Mouse (Mus musculus): ENCODE data around the gene Rbm8a. TPM values are rescaled to one million over a fixed set of nuclear protein-coding genes. Genes with fewer than 3 reads are reported as not detected.
"Not testable (repeated sequence)": the region's sequence is repeated elsewhere in the genome, so short reads cannot be mapped to it uniquely, and the experiment has no call there.

The Rbm8a gene
- polyA plus RNA-seq, 1 experiment from 2014 or later: 78.8 TPM

DNA sequence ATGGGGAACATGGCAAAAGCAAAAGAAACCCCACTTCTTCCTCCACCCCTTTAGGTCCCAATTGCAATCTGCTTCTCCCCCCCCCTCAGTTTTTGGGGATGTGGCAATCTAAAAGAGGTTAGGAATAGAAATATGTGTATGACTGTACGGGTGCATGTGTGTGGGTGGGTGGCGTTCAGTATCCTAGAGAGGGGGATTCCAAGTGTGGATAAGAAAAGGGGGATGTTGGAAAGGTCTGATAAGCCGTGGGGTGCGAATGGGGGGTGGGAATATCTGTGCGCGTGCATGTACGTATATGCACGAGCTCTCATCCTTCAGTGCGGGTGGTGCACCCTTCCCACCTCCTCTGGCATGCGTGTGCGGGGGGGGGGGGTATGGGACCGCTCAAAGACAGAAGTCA, 32.9 kb upstream of the Rbm8a start:
- peak overlapping the region; percentile 53 for H3K4me3 ChIP-seq (replicated peaks)
- peak overlapping the region; percentile 68 for H3K4me2 ChIP-seq
- no peak overlapping the region for H3K27ac ChIP-seq
- no peak for DNase-seq
- H3K9me3 ChIP-seq (replicated peaks): no peaks in the 10 kb centered on the region
- H3K9ac ChIP-seq: no peak overlapping the region
- ATAC-seq (ENCODE audit: low read depth): no peak
- no peaks in the 10 kb centered on the region for H3K36me3 ChIP-seq
- WGBS (ENCODE audit: insufficient replicate concordance): 3% methylated on average over 9 of the region's 12 CpGs
- H3K4me1 ChIP-seq (replicated peaks): peaks cover 62% of the 10 kb centered on the region
- peaks cover 72% of the 10 kb centered on the region for H3K27me3 ChIP-seq

- no peaks in the 10 kb centered on the region for H3K9me3 ChIP-seq (replicated peaks)
- peak overlapping the region; percentile 56 for H3K9ac ChIP-seq
- peaks cover 56% of the 10 kb centered on the region for H3K4me1 ChIP-seq (replicated peaks)
- no peak overlapping the region for H3K27ac ChIP-seq
- WGBS (ENCODE audit: insufficient replicate concordance): under 1% methylated on average over 40 of the region's 40 CpGs
- no peak for ATAC-seq (ENCODE audit: low read depth)
- peak overlapping the region; percentile 68 for H3K4me2 ChIP-seq
- peak overlapping the region; percentile 53 for H3K4me3 ChIP-seq (replicated peaks)
- H3K27me3 ChIP-seq: peaks cover 78% of the 10 kb centered on the region
- H3K36me3 ChIP-seq: no peaks in the 10 kb centered on the region
- DNase-seq: no peak
These were observed 32.3 kb upstream of the Rbm8a start for GRCm38 (mm10) chr3:96597435-96597891.

- H3K4me1 ChIP-seq (replicated peaks): peaks cover 46% of the 10 kb centered on the region
- H3K4me2 ChIP-seq: peak overlapping the region; percentile 68
- H3K9ac ChIP-seq: peak overlapping the region; percentile 56; the same call in 1 of the 2 replicates
- H3K27me3 ChIP-seq: peaks cover 86% of the 10 kb centered on the region
- ATAC-seq (ENCODE audit: low read depth): no peak
- no peak overlapping the region for H3K27ac ChIP-seq
- no peaks in the 10 kb centered on the region for H3K36me3 ChIP-seq
- WGBS (ENCODE audit: insufficient replicate concordance): 5% methylated on average over 54 of the region's 54 CpGs
- no peak for DNase-seq
- H3K9me3 ChIP-seq (replicated peaks): no peaks in the 10 kb centered on the region
- peak overlapping the region; percentile 53 for H3K4me3 ChIP-seq (replicated peaks)
These were observed 31.3 kb upstream of the Rbm8a start for GRCm38 (mm10) chr3:96598156-96599068.

DNA sequence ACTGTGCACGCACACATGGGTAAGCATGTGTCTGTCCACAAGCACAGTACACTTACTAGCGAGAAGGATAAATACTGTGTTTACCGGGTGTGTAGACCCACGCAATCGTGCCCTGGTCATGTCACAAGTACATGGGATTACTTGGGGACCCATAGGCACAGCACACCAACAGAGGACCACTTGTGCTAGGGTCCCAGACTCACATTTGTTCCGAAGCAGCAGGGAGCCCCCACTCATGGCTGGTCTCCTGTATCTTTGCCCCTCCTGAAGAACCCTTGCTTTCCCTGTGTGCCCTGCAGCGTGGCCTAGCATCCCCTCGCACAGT, 30.7 kb upstream of the Rbm8a start:
- H3K9ac ChIP-seq: no peak overlapping the region
- ATAC-seq (ENCODE audit: low read depth) (no peak), DNase-seq (no peak)
- no peak overlapping the region for H3K4me3 ChIP-seq (replicated peaks)
- WGBS (ENCODE audit: insufficient replicate concordance): 68% methylated on average over 8 of the region's 8 CpGs
- no peaks in the 10 kb centered on the region for H3K36me3 ChIP-seq
- peaks cover 46% of the 10 kb centered on the region for H3K4me1 ChIP-seq (replicated peaks)
- no peaks in the 10 kb centered on the region for H3K9me3 ChIP-seq (replicated peaks)
- H3K27me3 ChIP-seq: peaks cover 89% of the 10 kb centered on the region
- H3K4me2 ChIP-seq: no peak overlapping the region; the same call in 1 of the 2 replicates
- no peak overlapping the region for H3K27ac ChIP-seq

GRCm38 (mm10) chr3:96599411-96599810, 30.3 kb upstream of the Rbm8a start:
- WGBS (ENCODE audit: insufficient replicate concordance): 68% methylated on average over 3 of the region's 3 CpGs
- Histone ChIP-seq H3K4me1 (replicated peaks) (peaks cover 46% of the 10 kb centered on the region), H3K9me3 (replicated peaks) (no peaks in the 10 kb centered on the region), H3K27ac (no peak overlapping the region), H3K36me3 (no peaks in the 10 kb centered on the region), H3K9ac (no peak overlapping the region), H3K4me2 (no peak overlapping the region), H3K4me3 (replicated peaks) (no peak overlapping the region), H3K27me3 (peaks cover 89% of the 10 kb centered on the region)
- DNase-seq: no peak
- ATAC-seq (ENCODE audit: low read depth): no peak

DNA sequence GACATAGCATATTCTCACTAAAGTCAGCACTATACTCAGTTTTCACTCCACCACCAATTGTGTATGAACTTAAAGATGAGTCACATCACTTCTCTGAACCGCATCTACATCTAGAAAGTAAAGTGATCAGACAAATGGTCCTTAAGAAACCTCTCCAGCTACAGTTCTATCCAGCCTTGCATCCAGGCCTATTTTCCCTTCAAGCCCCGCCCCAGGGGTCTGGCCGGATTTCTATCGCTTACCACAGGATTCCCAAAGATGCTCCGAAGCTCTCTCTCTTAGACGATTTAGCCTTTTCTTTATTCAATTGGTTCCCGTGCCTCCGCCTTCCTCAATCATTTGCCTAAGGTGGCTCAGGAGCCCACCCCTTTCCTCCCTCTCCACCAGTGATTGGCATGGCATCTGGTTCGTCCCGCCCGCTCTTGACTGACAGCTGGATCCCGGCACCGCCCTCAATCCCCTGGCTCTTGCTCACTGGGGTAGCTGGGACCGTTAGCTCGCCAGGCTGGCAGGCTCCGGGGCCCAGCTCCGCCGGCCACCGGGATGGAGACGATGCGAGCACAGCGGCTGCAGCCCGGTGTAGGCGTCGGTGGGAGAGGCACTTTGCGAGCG, 29.0 kb upstream of the Rbm8a start, which contains the start of gene Lix1l:
Lix1l (plus strand) TSS at position 511 of the 612 bp plus-strand sequence.
- Histone ChIP-seq H3K27ac (peak within 1 kb of the TSS; percentile 64), H3K9me3 (replicated peaks) (no peaks in the 10 kb centered on the region), H3K4me1 (replicated peaks) (peaks cover 45% of the 10 kb centered on the region), H3K27me3 (peaks cover 77% of the 10 kb centered on the region), H3K36me3 (no peaks in the 10 kb centered on the region), H3K4me3 (replicated peaks) (peak within 1 kb of the TSS; percentile 67), H3K9ac (peak within 1 kb of the TSS; percentile 71), H3K4me2 (peak within 1 kb of the TSS; percentile 85)
- ATAC-seq (ENCODE audit: low read depth) (peak; percentile 94), DNase-seq (peak; percentile 77)
- WGBS (ENCODE audit: insufficient replicate concordance): 2% methylated on average over 27 of the region's 27 CpGs

DNA sequence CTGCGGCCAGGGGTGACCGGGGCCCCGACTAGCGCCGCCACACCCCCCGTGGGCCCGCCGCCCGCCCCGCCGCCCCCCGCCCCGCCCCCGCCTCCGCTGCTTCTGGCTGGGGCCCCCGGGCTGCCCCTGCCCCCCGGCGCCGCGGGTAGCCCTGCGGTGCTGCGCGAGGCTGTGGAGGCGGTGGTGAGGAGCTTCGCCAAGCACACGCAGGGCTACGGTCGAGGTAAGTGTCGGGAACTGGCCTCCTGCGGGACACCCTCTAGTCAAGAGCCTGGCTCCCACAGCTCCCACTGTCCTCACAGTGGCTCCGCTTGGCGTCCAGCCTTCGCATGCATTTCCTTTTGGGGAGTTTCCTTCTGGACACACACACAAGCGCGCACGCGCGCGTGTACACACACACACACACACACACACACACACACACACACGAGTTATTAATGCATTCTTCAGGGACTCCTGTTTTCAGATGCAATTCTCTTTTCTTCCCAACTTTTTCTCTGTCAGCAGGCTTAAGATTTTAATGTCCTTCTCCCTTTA, 28.4 kb upstream of the Rbm8a start:
- H3K27me3 ChIP-seq: peaks cover 72% of the 10 kb centered on the region
- DNase-seq: no peak
- H3K4me1 ChIP-seq (replicated peaks): peaks cover 40% of the 10 kb centered on the region
- peak overlapping the region; percentile 64 for H3K27ac ChIP-seq
- H3K9ac ChIP-seq: peak overlapping the region; percentile 71
- peak overlapping the region; percentile 85 for H3K4me2 ChIP-seq
- peak overlapping the region; percentile 67 for H3K4me3 ChIP-seq (replicated peaks)
- H3K9me3 ChIP-seq (replicated peaks): no peaks in the 10 kb centered on the region
- no peak; the same call in 1 of the 2 replicates for ATAC-seq (ENCODE audit: low read depth)
- 3% methylated on average over 25 of the region's 40 CpGs for WGBS (ENCODE audit: insufficient replicate concordance)
- H3K36me3 ChIP-seq: no peaks in the 10 kb centered on the region

DNA sequence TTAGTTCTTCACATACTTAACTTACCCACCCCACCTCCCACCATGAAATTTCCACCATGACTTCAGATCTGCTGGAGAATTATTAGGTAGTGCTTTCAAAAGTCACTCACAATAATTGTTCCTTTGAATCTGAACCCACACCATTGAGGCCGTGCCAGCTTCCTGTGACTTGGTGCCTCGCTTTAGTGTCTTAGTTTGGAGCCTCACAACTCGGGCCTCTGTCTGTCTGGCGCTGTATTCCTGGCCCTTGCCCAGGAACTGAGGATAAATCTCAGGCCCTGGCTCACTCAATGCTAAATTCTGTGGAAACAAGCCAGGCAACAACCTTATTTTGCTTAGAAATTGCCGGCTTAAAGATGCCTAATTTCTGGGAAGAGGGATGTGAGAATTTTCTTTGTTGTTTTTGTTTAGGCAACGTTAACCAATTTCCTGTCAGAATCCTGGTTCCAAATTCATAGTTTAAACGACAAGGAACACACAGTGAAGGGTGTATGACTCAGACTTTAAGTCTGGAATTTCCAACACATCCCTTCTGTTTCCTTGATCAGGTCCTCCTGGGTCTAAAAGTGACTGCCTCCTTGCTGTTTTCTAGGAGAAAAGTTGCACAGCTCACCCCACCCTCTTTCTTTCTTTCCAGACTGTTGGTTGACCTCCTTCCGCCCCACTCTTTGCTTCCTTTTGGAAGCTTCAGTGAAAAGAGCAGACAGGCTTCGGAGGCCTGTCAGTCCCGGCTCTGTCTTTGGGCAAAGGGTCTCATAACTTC, 27.6 kb upstream of the Rbm8a start:
- H3K4me3 ChIP-seq (replicated peaks): peak overlapping the region; percentile 67
- H3K27me3 ChIP-seq: peaks cover 64% of the 10 kb centered on the region
- H3K9ac ChIP-seq: peak overlapping the region; percentile 71; the same call in 1 of the 2 replicates
- DNase-seq: no peak
- no peak for ATAC-seq (ENCODE audit: low read depth)
- H3K27ac ChIP-seq: no peak overlapping the region; the same call in 1 of the 2 replicates
- peaks cover 32% of the 10 kb centered on the region for H3K4me1 ChIP-seq (replicated peaks)
- no peaks in the 10 kb centered on the region for H3K9me3 ChIP-seq (replicated peaks)
- 45% methylated on average over 10 of the region's 10 CpGs for WGBS (ENCODE audit: insufficient replicate concordance)
- H3K4me2 ChIP-seq: peak overlapping the region; percentile 85
- H3K36me3 ChIP-seq: no peaks in the 10 kb centered on the region

DNA sequence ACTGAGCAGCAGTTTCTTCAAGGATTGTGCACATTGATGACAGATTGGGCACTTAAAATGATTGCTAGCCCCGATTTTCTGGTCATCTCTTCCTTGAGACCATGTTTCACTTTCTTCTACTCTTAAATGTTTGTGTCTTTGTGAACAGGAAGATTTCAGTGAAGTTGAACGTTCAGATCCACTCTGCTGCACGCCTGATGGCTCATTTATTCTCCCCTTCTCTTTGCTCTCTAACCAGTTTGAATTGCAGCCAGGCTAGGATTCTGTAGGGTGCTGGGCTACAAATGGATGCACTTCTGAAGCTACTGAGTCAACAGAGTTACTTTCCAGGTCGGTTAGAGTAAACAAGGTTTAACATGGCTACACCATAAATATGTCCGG, 27.0 kb upstream of the Rbm8a start:
- no peak for ATAC-seq (ENCODE audit: low read depth)
- Histone ChIP-seq H3K9ac (0 out of 2 replicates have a peak overlapping the region, but pooled peaks have one; percentile 4), H3K36me3 (no peaks in the 10 kb centered on the region), H3K27me3 (peaks cover 58% of the 10 kb centered on the region), H3K9me3 (replicated peaks) (no peaks in the 10 kb centered on the region), H3K27ac (no peak overlapping the region; the same call in 1 of the 2 replicates), H3K4me3 (replicated peaks) (no peak overlapping the region; the same call in 1 of the 2 replicates), H3K4me2 (peak overlapping the region; percentile 85), H3K4me1 (replicated peaks) (peaks cover 26% of the 10 kb centered on the region)
- no peak for DNase-seq
- WGBS (ENCODE audit: insufficient replicate concordance): 49% methylated on average over 5 of the region's 5 CpGs

- DNase-seq (no peak), ATAC-seq (ENCODE audit: low read depth) (no peak)
- no peaks in the 10 kb centered on the region for H3K36me3 ChIP-seq
- no peak overlapping the region for H3K9ac ChIP-seq
- H3K27ac ChIP-seq: no peak overlapping the region
- H3K9me3 ChIP-seq (replicated peaks): no peaks in the 10 kb centered on the region
- H3K4me1 ChIP-seq (replicated peaks): peaks cover 20% of the 10 kb centered on the region
- WGBS (ENCODE audit: insufficient replicate concordance): 70% methylated on average over 5 of the region's 5 CpGs
- no peak overlapping the region for H3K4me3 ChIP-seq (replicated peaks)
- H3K27me3 ChIP-seq: peaks cover 52% of the 10 kb centered on the region
- H3K4me2 ChIP-seq: no peak overlapping the region
These were observed 26.4 kb upstream of the Rbm8a start for GRCm38 (mm10) chr3:96603311-96603710.

- not testable (repeated sequence) for H3K27ac ChIP-seq; ATAC-seq (ENCODE audit: low read depth)
- 75% methylated on average over 4 of the region's 4 CpGs for WGBS (ENCODE audit: insufficient replicate concordance)
These were observed 23.7 kb upstream of the Rbm8a start for GRCm38 (mm10) chr3:96606007-96606406.

More at GRCm38 (mm10) chr3:96606007-96606406, 23.7 kb upstream of the Rbm8a start:
- not testable (repeated sequence) for H3K4me1 ChIP-seq (replicated peaks); H3K4me2 ChIP-seq; DNase-seq; H3K9me3 ChIP-seq (replicated peaks); H3K36me3 ChIP-seq; H3K9ac ChIP-seq; H3K4me3 ChIP-seq (replicated peaks)
- peaks cover 25% of the 10 kb centered on the region for H3K27me3 ChIP-seq

All from liver, embryonic 13.5 days (tissue).